Mouse (Mus musculus) intestine, embryonic 14.5 days (tissue): ENCODE measurements around the gene Haus7. TPM values are rescaled to one million over a fixed set of nuclear protein-coding genes. Genes with fewer than 3 reads are reported as not detected.

Experiments
- ATAC-seq: fragments of 200-750 bp; cut with Nextera tagmentation; replicated peaks from 2 replicates; pipeline ENCODE4 v1.8.0; 2017; ENCODE audit warnings: low read depth, moderate number of reproducible peaks, moderate TSS enrichment, moderate library complexity; ENCODE audit not compliant: low FRiP score, low TSS enrichment
- DNase-seq: peaks from one replicate; pipeline ENCODE4 v3.0.0-alpha.2; 2018; ENCODE audit warnings: low spot score
- H3K27ac ChIP-seq: fragments of 300-500 bp; sonication (generic); 2 replicates; pipeline ENCODE4 v1.5.1; 2014; ENCODE audit warnings: low read depth, mild to moderate bottlenecking, control low read depth
- H3K27me3 ChIP-seq: fragments of 300-500 bp; sonication (generic); replicated peaks from 2 replicates; pipeline ENCODE4 v1.6.1; 2014; ENCODE audit warnings: low read length, control low read depth; ENCODE audit not compliant: control insufficient read depth, insufficient read depth
- H3K36me3 ChIP-seq: fragments of 300-500 bp; sonication (generic); 2 replicates; pipeline ENCODE4 v1.6.1; 2014; ENCODE audit warnings: low read length, control low read depth; ENCODE audit not compliant: control insufficient read depth, insufficient read depth
- H3K4me1 ChIP-seq: fragments of 300-500 bp; sonication (generic); replicated peaks from 2 replicates; pipeline ENCODE4 v1.6.1; 2014; ENCODE audit warnings: low read length, control low read depth, mixed read lengths; ENCODE audit not compliant: control insufficient read depth, insufficient read depth
- H3K4me2 ChIP-seq: fragments of 300-500 bp; sonication (generic); 2 replicates; pipeline ENCODE4 v1.6.1; 2014; ENCODE audit warnings: low read length
- H3K4me3 ChIP-seq: fragments of 300-500 bp; sonication (generic); 2 replicates; pipeline ENCODE4 v1.5.1; 2014; ENCODE audit warnings: low read depth, low read length, control low read depth, mixed read lengths
- H3K9ac ChIP-seq: fragments of 300-500 bp; sonication (generic); 2 replicates; pipeline ENCODE4 v1.6.1; 2014; ENCODE audit warnings: mild to moderate bottlenecking, low read length
- H3K9me3 ChIP-seq: fragments of 300-500 bp; sonication (generic); 2 replicates; pipeline ENCODE4 v1.6.1; 2016; ENCODE audit warnings: low read length, control low read depth; ENCODE audit not compliant: control insufficient read depth
- WGBS: fragments of 180-500 bp; shearing (Covaris S2); extraction: QIAGEN DNeasy Blood & Tissue Kit; methylation state at CpG from one replicate; pipeline ENCODE4 v1.1.7; 2014; 5-methylcytosine and 5-hydroxymethylcytosine counted together
- polyA plus RNA-seq: library from polyadenylated mRNA; unstranded; fragments of >200 nt; fragmentation: Nextera tagmentation; extraction: Ambion mirVana; gene quantifications from 2 replicates; pipeline ENCODE4 v1.2.1, GENCODE M21; 2014

Haus7 gene
- polyA plus RNA-seq, 1 experiment from 2014 or later: 59.4 TPM

DNA sequence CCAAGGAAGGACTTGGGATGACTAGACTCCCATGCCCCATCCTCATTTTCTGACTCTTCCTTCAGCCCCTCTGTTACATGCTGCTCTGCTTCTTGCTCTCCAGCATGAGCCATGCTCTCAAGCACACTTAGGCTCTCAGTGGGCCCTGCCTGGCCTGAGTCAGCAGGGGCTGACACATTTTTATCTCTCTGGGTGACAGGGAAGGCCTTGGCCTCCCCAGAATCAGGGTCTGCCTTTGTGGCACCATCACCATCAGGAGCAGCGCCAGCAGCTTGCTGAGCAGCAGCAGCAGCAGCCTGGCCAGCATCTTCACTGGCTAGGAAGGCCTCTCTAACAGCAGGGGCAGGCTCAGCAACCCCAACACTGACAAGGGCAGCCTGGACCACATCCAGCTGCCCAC, 62.4 kb downstream of the Haus7 start:
- no peaks in the 10 kb centered on the region for H3K36me3 ChIP-seq
- no peaks in the 10 kb centered on the region for H3K9me3 ChIP-seq
- H3K4me2 ChIP-seq: no peak overlapping the region
- 88% methylated on average over 1 of the region's 1 CpGs for WGBS
- no peaks in the 10 kb centered on the region for H3K4me1 ChIP-seq
- ATAC-seq (no peak), DNase-seq (no peak)
- no peaks in the 10 kb centered on the region for H3K27me3 ChIP-seq
- no peak overlapping the region for H3K4me3 ChIP-seq
- no peak overlapping the region for H3K9ac ChIP-seq
- no peak overlapping the region for H3K27ac ChIP-seq

DNA sequence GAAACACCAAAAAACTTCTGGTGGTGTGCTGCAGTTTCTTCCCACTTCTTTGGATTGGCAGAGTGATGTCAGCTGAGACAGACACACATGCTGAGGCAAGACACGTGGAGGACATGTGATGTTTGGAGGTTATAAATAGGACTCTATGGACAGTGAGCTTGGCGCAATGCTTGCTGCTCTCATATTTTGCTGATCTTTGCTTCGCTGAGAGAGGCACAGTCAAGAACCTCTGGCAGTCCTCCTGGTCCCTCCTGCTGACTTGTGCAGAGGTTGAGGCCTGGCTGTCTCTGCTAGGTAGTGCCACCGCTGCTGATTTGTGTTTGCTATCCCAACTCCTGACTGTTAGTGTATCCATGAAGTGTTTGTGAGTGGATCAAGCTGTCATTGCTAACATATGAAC, 67.4 kb downstream of the Haus7 start:
- Histone ChIP-seq H3K9ac (no peak overlapping the region), H3K27ac (no peak overlapping the region), H3K4me2 (no peak overlapping the region), H3K36me3 (no peaks in the 10 kb centered on the region), H3K9me3 (no peaks in the 10 kb centered on the region), H3K4me1 (no peaks in the 10 kb centered on the region), H3K4me3 (no peak overlapping the region), H3K27me3 (no peaks in the 10 kb centered on the region)
- 76% methylated on average over 4 of the region's 4 CpGs for WGBS
- ATAC-seq (no peak), DNase-seq (no peak)

Other genes starting within 250 kb of the Haus7 start
- gene Xlr4b, start 244.7 kb downstream of the Haus7 start, polyA plus RNA-seq: 0.50 and 1.2 TPM in 2 replicates
- 11.3 and 11.9 TPM in 2 replicates for gene F8a, start 230.8 kb downstream of the Haus7 start, polyA plus RNA-seq
- gene Xlr4c, start 215.9 kb downstream of the Haus7 start, polyA plus RNA-seq: 0.55 and 2.1 TPM in 2 replicates
- gene Xlr3c, start 193.7 kb downstream of the Haus7 start, polyA plus RNA-seq: not detected in 2 replicates
- 0.26 TPM in 1 of 2 replicates, not detected in the other for gene Xlr5a, start 166.1 kb downstream of the Haus7 start, polyA plus RNA-seq
- gene Xlr5c, start 166.1 kb downstream of the Haus7 start, polyA plus RNA-seq: not detected in 2 replicates
- gene Gm45015, start 122.2 kb downstream of the Haus7 start, polyA plus RNA-seq: not detected in 2 replicates
- 14.9 and 16.3 TPM in 2 replicates for gene Zfp275, start 116.4 kb downstream of the Haus7 start, polyA plus RNA-seq
- gene Gm18336, start 60.3 kb downstream of the Haus7 start, polyA plus RNA-seq: not detected in 2 replicates
- 0.38 TPM in 2 replicates for gene Zfp92, start 47.9 kb downstream of the Haus7 start, polyA plus RNA-seq
- gene Trex2, start 23.7 kb downstream of the Haus7 start, polyA plus RNA-seq: not detected in 2 replicates
- gene Bgn, start 24.6 kb upstream of the Haus7 start, polyA plus RNA-seq: 52.7 and 58.1 TPM in 2 replicates
- gene Atp2b3, start 44.0 kb upstream of the Haus7 start, polyA plus RNA-seq: 0.26 and 0.49 TPM in 2 replicates
- 4.6 and 4.9 TPM in 2 replicates for gene Dusp9, start 180.4 kb upstream of the Haus7 start, polyA plus RNA-seq
- 17.9 and 20.6 TPM in 2 replicates for gene Pnck, start 201.1 kb upstream of the Haus7 start, polyA plus RNA-seq
- 9.1 and 10.8 TPM in 2 replicates for gene Slc6a8, start 214.1 kb upstream of the Haus7 start, polyA plus RNA-seq